Mouse (Mus musculus) embryonic facial prominence, embryonic 14.5 days (tissue): ENCODE data around the gene Tas2r117. TPM values are rescaled to one million over a fixed set of nuclear protein-coding genes. Genes with fewer than 3 reads are reported as not detected.

ENCODE experiments used
- ATAC-seq: fragments of 200-750 bp; cut with Nextera tagmentation; 2 replicates; pipeline ENCODE4 v1.8.0; 2017; ENCODE audit warnings: low read depth, moderate number of reproducible peaks, moderate TSS enrichment
- DNase-seq: peaks from one replicate; pipeline ENCODE4 v3.0.0-alpha.2; 2015; ENCODE audit warnings: low spot score
- H3K27ac ChIP-seq: fragments of 300-500 bp; sonication (generic); replicated peaks from 2 replicates; pipeline ENCODE4 v1.5.1; 2014; ENCODE audit warnings: low read depth, mild to moderate bottlenecking, low read length, moderate library complexity
- H3K27me3 ChIP-seq: fragments of 300-500 bp; sonication (generic); replicated peaks from 2 replicates; pipeline ENCODE4 v1.6.1; 2014; ENCODE audit warnings: low read length; ENCODE audit not compliant: control insufficient read depth, insufficient read depth
- H3K36me3 ChIP-seq: fragments of 300-500 bp; sonication (generic); 2 replicates; pipeline ENCODE4 v1.6.1; 2014; ENCODE audit warnings: low read length, mixed read lengths; ENCODE audit not compliant: control insufficient read depth, insufficient read depth
- H3K4me1 ChIP-seq: fragments of 300-500 bp; sonication (generic); 2 replicates; pipeline ENCODE4 v1.6.1; 2014; ENCODE audit warnings: antibody characterized with exemption, low read length; ENCODE audit not compliant: control insufficient read depth, insufficient read depth
- H3K4me2 ChIP-seq: fragments of 300-500 bp; sonication (generic); 2 replicates; pipeline ENCODE4 v1.6.1; 2014; ENCODE audit warnings: low read depth, mild to moderate bottlenecking, low read length, moderate library complexity, mixed read lengths
- H3K4me3 ChIP-seq: fragments of 300-500 bp; sonication (generic); 2 replicates; pipeline ENCODE4 v1.5.1; 2014; ENCODE audit warnings: low read depth, mild to moderate bottlenecking, low read length
- H3K9ac ChIP-seq: fragments of 300-500 bp; sonication (generic); 2 replicates; pipeline ENCODE4 v1.6.1; 2014; ENCODE audit warnings: low read depth, mild to moderate bottlenecking, low read length, moderate library complexity, mixed read lengths
- H3K9me3 ChIP-seq: fragments of 300-500 bp; sonication (generic); 2 replicates; pipeline ENCODE4 v1.6.1; 2016; ENCODE audit warnings: low read length; ENCODE audit not compliant: control insufficient read depth
- WGBS: fragments of 180-500 bp; shearing (Covaris S2); extraction: QIAGEN DNeasy Blood & Tissue Kit; methylation state at CpG from one replicate; pipeline ENCODE4 v1.1.7; 2014; 5-methylcytosine and 5-hydroxymethylcytosine counted together
- polyA plus RNA-seq: library from polyadenylated mRNA; unstranded; fragments of >200 nt; fragmentation: Nextera tagmentation; extraction: Ambion mirVana; gene quantifications from 2 replicates; pipeline ENCODE4 v1.2.1, GENCODE M21; 2014

Gene Tas2r117
- not detected in 2 replicates for polyA plus RNA-seq

GRCm38 (mm10) chr6:132802518-132802917 lies at the start of gene Tas2r117:
Gene Tas2r117, plus strand, starts transcription at chr6:132802818.
- no peak within 1 kb of the TSS for H3K4me3 ChIP-seq
- WGBS = 84% methylated on average over 1 of the region's 1 CpGs
- H3K4me2 ChIP-seq = no peak within 1 kb of the TSS
- DNase-seq (no peak), ATAC-seq (no peak)
- no peaks in the 10 kb centered on the region for H3K27me3 ChIP-seq
- H3K27ac ChIP-seq = no peak within 1 kb of the TSS
- H3K36me3 ChIP-seq = no peaks in the 10 kb centered on the region
- no peaks in the 10 kb centered on the region for H3K4me1 ChIP-seq
- no peak within 1 kb of the TSS for H3K9ac ChIP-seq
- no peaks in the 10 kb centered on the region for H3K9me3 ChIP-seq

- no peak within 1 kb of the TSS for H3K4me3 ChIP-seq
- H3K9me3 ChIP-seq = no peaks in the 10 kb centered on the region
- no peak within 1 kb of the TSS for H3K27ac ChIP-seq
- WGBS = 89% methylated on average over 1 of the region's 1 CpGs
- DNase-seq (no peak), ATAC-seq (no peak)
- no peaks in the 10 kb centered on the region for H3K36me3 ChIP-seq
- H3K4me2 ChIP-seq = no peak within 1 kb of the TSS
- H3K9ac ChIP-seq = no peak within 1 kb of the TSS
- no peaks in the 10 kb centered on the region for H3K27me3 ChIP-seq
- no peaks in the 10 kb centered on the region for H3K4me1 ChIP-seq
These were observed 48.2 kb upstream of the Tas2r117 start, which contains the start of gene Tas2r124 for GRCm38 (mm10) chr6:132754430-132754829. Gene Tas2r124, plus strand, starts transcription at chr6:132754730.

GRCm38 (mm10) chr6:132761831-132762230 lies 40.8 kb upstream of the Tas2r117 start, which contains the start of gene Tas2r102:
Gene Tas2r102, plus strand, starts transcription at chr6:132762131.
- Histone ChIP-seq H3K36me3 (no peaks in the 10 kb centered on the region), H3K4me2 (no peak within 1 kb of the TSS), H3K4me3 (no peak within 1 kb of the TSS), H3K27ac (no peak within 1 kb of the TSS), H3K9ac (no peak within 1 kb of the TSS), H3K4me1 (no peaks in the 10 kb centered on the region), H3K27me3 (no peaks in the 10 kb centered on the region), H3K9me3 (no peaks in the 10 kb centered on the region)
- DNase-seq (no peak), ATAC-seq (no peak)
- WGBS = 86% methylated on average over 2 of the region's 2 CpGs

- H3K4me1 ChIP-seq = no peaks in the 10 kb centered on the region
- no peak within 1 kb of the TSS for H3K27ac ChIP-seq
- ATAC-seq (no peak), DNase-seq (no peak)
- no peaks in the 10 kb centered on the region for H3K9me3 ChIP-seq
- H3K4me2 ChIP-seq = no peak within 1 kb of the TSS
- no peaks in the 10 kb centered on the region for H3K27me3 ChIP-seq
- no peak within 1 kb of the TSS for H3K4me3 ChIP-seq
- H3K36me3 ChIP-seq = no peaks in the 10 kb centered on the region
- no peak within 1 kb of the TSS for H3K9ac ChIP-seq
These were observed 24.6 kb upstream of the Tas2r117 start, which contains the start of gene Tas2r136 for GRCm38 (mm10) chr6:132778062-132778461. Gene Tas2r136, minus strand, starts transcription at chr6:132778162.

GRCm38 (mm10) chr6:132795393-132795792 lies 7.2 kb upstream of the Tas2r117 start:
- Histone ChIP-seq H3K9me3 (peaks cover 12% of the 10 kb centered on the region; the same call in 1 of the 2 replicates), H3K9ac (no peak overlapping the region), H3K4me1 (no peaks in the 10 kb centered on the region), H3K36me3 (no peaks in the 10 kb centered on the region), H3K4me2 (no peak overlapping the region), H3K4me3 (no peak overlapping the region), H3K27ac (no peak overlapping the region), H3K27me3 (no peaks in the 10 kb centered on the region)
- 22% methylated on average over 1 of the region's 1 CpGs for WGBS
- DNase-seq (peak; percentile 0), ATAC-seq (no peak)

- no peak within 1 kb of the TSS for H3K27ac ChIP-seq
- no peaks in the 10 kb centered on the region for H3K36me3 ChIP-seq
- H3K9me3 ChIP-seq = no peaks in the 10 kb centered on the region
- no peak for DNase-seq
- no peak for ATAC-seq
- H3K4me2 ChIP-seq = no peak within 1 kb of the TSS
- no peaks in the 10 kb centered on the region for H3K27me3 ChIP-seq
- 68% methylated on average over 1 of the region's 1 CpGs for WGBS
- H3K4me1 ChIP-seq = no peaks in the 10 kb centered on the region
- H3K4me3 ChIP-seq = no peak within 1 kb of the TSS
- no peak within 1 kb of the TSS for H3K9ac ChIP-seq
These were observed 44.2 kb downstream of the Tas2r117 start, which contains the start of gene Tas2r123 for GRCm38 (mm10) chr6:132846842-132847241. Gene Tas2r123, plus strand, starts transcription at chr6:132847142.

Other genes starting within 250 kb of the Tas2r117 start
- not detected in 2 replicates for gene Prh1, start 233.0 kb upstream of the Tas2r117 start, polyA plus RNA-seq
- gene Prp2, start 206.9 kb upstream of the Tas2r117 start, polyA plus RNA-seq = not detected in 2 replicates
- gene A630073D07Rik, start 151.3 kb upstream of the Tas2r117 start, polyA plus RNA-seq = not detected in 2 replicates
- gene Tas2r120, start 145.9 kb upstream of the Tas2r117 start, polyA plus RNA-seq = not detected in 2 replicates
- gene Tas2r121, start 101.8 kb upstream of the Tas2r117 start, polyA plus RNA-seq = not detected in 2 replicates
- gene Tas2r122, start 90.9 kb upstream of the Tas2r117 start, polyA plus RNA-seq = not detected in 2 replicates
- not detected in 2 replicates for gene Tas2r115, start 64.8 kb upstream of the Tas2r117 start, polyA plus RNA-seq
- gene Tas2r124, start 48.1 kb upstream of the Tas2r117 start, polyA plus RNA-seq = not detected in 2 replicates
- gene Tas2r102, start 40.7 kb upstream of the Tas2r117 start, polyA plus RNA-seq = not detected in 2 replicates
- gene Tas2r136, start 24.7 kb upstream of the Tas2r117 start, polyA plus RNA-seq = not detected in 2 replicates
- not detected in 2 replicates for gene Tas2r123, start 44.3 kb downstream of the Tas2r117 start, polyA plus RNA-seq
- gene Tas2r116, start 52.6 kb downstream of the Tas2r117 start, polyA plus RNA-seq = not detected in 2 replicates
- gene Tas2r110, start 65.2 kb downstream of the Tas2r117 start, polyA plus RNA-seq = not detected in 2 replicates
- gene Tas2r113, start 90.2 kb downstream of the Tas2r117 start, polyA plus RNA-seq = not detected in 2 replicates
- gene Tas2r125, start 106.8 kb downstream of the Tas2r117 start, polyA plus RNA-seq = not detected in 2 replicates
- not detected in 2 replicates for gene Tas2r129, start 148.3 kb downstream of the Tas2r117 start, polyA plus RNA-seq
- gene Tas2r131, start 155.1 kb downstream of the Tas2r117 start, polyA plus RNA-seq = not detected in 2 replicates
- gene Tas2r109, start 178.1 kb downstream of the Tas2r117 start, polyA plus RNA-seq = not detected in 2 replicates
- gene Tas2r103, start 234.3 kb downstream of the Tas2r117 start, polyA plus RNA-seq = not detected in 2 replicates